Mouse (Mus musculus) heart, postnatal 36 days (tissue): ENCODE data around the gene Arpc4. TPM values are rescaled to one million over a fixed set of nuclear protein-coding genes. Genes with fewer than 3 reads are reported as not detected.

ENCODE experiments used
- DNase-seq, 2 experiments: peaks; one replicate each; pipeline ENCODE4 v3.0.0; 2021 to 2022
- intact Hi-C: fragments of 180-260 bp; cut with DNase I; formaldehyde crosslinking; loops from one replicate; pipeline ENCODE4 v1.15.1; 2025
- microRNA-seq, 2 experiments: library from miRNA; unstranded; fragments of <30 nt; microRNA quantifications; one replicate each; pipeline ENCODE4 v1.2.0; 2021; ENCODE audit warnings: borderline number of aligned reads in 2 of 2
- total RNA-seq, 2 experiments: library from RNA; stranded (reverse); gene quantifications; 2 replicates each; pipeline ENCODE4 v1.2.3; 2021

The Arpc4 gene
- total RNA-seq, 2 experiments from 2014 or later: 69.5 to 73.0 TPM

- intact Hi-C loops: no loop called here
- DNase-seq: no peak
These were observed 61.0 kb downstream of the Arpc4 start for GRCm38 (mm10) chr6:113438721-113439430.

Small RNA genes lying within 50 kb of the gene (microRNA-seq; reads per million reads assigned to microRNA genes)
- 0 reads per million in 2 experiments for gene Gm24387

Other genes starting within 250 kb of the Arpc4 start
- gene Lhfpl4, start 182.7 kb upstream of the Arpc4 start, total RNA-seq: under 1 TPM; 0.22 to 0.31 TPM
- gene Mtmr14, start 140.3 kb upstream of the Arpc4 start, total RNA-seq: 10 to 100 TPM; 20.0 to 21.0 TPM
- gene Cpne9, start 95.8 kb upstream of the Arpc4 start, total RNA-seq: under 1 TPM in 1 of 2 experiments, not detected in 1; 0.24 TPM
- gene Brpf1, start 71.0 kb upstream of the Arpc4 start, total RNA-seq: 10 to 100 TPM; 14.0 to 16.7 TPM
- 1 to 10 TPM; 4.7 to 7.4 TPM for gene Ogg1, start 51.1 kb upstream of the Arpc4 start, total RNA-seq
- gene Camk1, start 34.1 kb upstream of the Arpc4 start, total RNA-seq: 10 to 100 TPM; 65.3 to 78.4 TPM
- gene Tada3, start 232 bp upstream of the Arpc4 start, total RNA-seq: 10 to 100 TPM; 23.6 to 24.4 TPM
- 1 to 10 TPM in 1 of 2 experiments, under 1 TPM in 1; 0.67 to 1.5 TPM for gene Ttll3, start 11.1 kb downstream of the Arpc4 start, total RNA-seq
- 10 to 100 TPM in 1 of 2 experiments, 1 to 10 TPM in 1; 9.9 to 11.6 TPM for gene Rpusd3, start 41.2 kb downstream of the Arpc4 start, total RNA-seq
- gene Cidec, start 57.6 kb downstream of the Arpc4 start, total RNA-seq: 10 to 100 TPM in 1 of 2 experiments, 1 to 10 TPM in 1; 2.5 to 14.0 TPM
- 10 to 100 TPM; 20.4 to 20.9 TPM for gene Jagn1, start 64.5 kb downstream of the Arpc4 start, total RNA-seq
- gene Il17re, start 80.4 kb downstream of the Arpc4 start, total RNA-seq: under 1 TPM; 0.65 to 0.67 TPM
- gene Il17rc, start 93.3 kb downstream of the Arpc4 start, total RNA-seq: 1 to 10 TPM; 6.4 to 6.7 TPM
- 10 to 100 TPM; 45.9 to 57.5 TPM for gene Creld1, start 105.2 kb downstream of the Arpc4 start, total RNA-seq
- not detected for gene Prrt3, start 123.8 kb downstream of the Arpc4 start, total RNA-seq
- gene Emc3, start 153.5 kb downstream of the Arpc4 start, total RNA-seq: 10 to 100 TPM; 57.9 to 61.8 TPM
- gene Fancd2, start 153.6 kb downstream of the Arpc4 start, total RNA-seq: under 1 TPM; 0.11 to 0.17 TPM
- not detected for gene Fancd2os, start 222.6 kb downstream of the Arpc4 start, total RNA-seq
- gene Brk1, start 226.7 kb downstream of the Arpc4 start, total RNA-seq: 10 to 100 TPM; 72.7 to 78.5 TPM
- 10 to 100 TPM; 10.5 to 13.8 TPM for gene Vhl, start 245.8 kb downstream of the Arpc4 start, total RNA-seq